Mouse (Mus musculus): ENCODE results near the gene Kirrel3. TPM values are rescaled to one million over a fixed set of nuclear protein-coding genes. Genes with fewer than 3 reads are reported as not detected.

Kirrel3 gene
- polyA plus RNA-seq, 1 experiment from 2014 or later = 0.23 TPM

DNA sequence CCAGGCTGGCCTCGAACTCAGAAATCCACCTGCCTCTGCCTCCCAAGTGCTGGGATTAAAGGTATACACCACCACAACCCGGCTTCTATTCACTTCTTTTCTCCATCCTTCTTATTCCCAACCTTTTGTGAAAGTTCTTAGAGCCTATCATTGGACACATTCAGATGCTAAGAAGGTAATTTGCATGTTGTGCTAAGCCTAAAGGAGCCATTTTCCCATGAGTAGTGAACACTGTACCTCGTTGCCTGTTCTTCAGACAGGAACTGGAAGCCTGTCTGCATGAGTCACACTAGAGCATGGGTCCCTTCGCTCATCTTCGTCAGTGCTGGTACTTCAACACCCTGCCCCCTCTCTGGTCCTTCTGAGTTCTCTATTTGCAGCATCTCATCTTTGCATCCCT lies 268.2 kb downstream of the Kirrel3 start:
- DNase-seq (no peak), ATAC-seq (ENCODE audit: low read depth) (no peak)
- no peaks in the 10 kb centered on the region for H3K27me3 ChIP-seq
- no peaks in the 10 kb centered on the region for H3K36me3 ChIP-seq
- H3K4me1 ChIP-seq (replicated peaks) = no peaks in the 10 kb centered on the region
- H3K4me2 ChIP-seq = no peak overlapping the region
- no peak overlapping the region for H3K27ac ChIP-seq
- H3K9me3 ChIP-seq (replicated peaks) = no peaks in the 10 kb centered on the region
- H3K4me3 ChIP-seq (replicated peaks) = no peak overlapping the region
- WGBS (ENCODE audit: insufficient replicate concordance) = 40% methylated on average over 5 of the region's 5 CpGs
- H3K9ac ChIP-seq = no peak overlapping the region

DNA sequence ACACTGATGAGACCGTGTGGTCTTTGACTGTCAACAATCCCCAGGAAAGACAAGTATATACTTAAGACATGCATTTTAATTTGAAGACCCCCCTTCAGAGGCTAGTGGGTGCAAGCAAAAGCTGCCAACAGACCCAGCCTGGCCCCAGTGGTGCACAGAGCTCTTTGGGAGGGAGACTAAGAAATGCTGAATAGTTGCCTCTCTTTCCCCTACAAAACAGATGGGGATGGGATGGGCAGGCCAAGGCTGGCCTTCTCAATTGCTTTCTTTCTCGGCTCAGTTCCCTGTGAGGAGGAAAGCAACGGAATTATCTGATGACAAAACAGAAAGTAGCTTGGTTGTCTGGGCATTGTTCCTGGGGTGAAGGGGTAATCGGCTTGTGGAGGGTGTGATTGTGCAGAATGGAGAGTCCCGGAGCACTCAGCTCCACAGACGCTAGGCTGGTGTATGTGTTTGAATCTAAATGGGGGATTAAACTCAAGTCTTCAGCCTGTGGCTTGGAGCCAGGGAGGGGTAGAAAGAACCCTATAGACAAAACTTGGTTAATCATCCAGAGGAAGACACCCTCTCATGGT lies 268.9 kb downstream of the Kirrel3 start:
- no peak overlapping the region for H3K4me3 ChIP-seq (replicated peaks)
- H3K9ac ChIP-seq = no peak overlapping the region
- H3K9me3 ChIP-seq (replicated peaks) = no peaks in the 10 kb centered on the region
- no peaks in the 10 kb centered on the region for H3K36me3 ChIP-seq
- no peak for ATAC-seq (ENCODE audit: low read depth)
- no peak overlapping the region for H3K27ac ChIP-seq
- WGBS (ENCODE audit: insufficient replicate concordance) = 60% methylated on average over 6 of the region's 6 CpGs
- H3K4me1 ChIP-seq (replicated peaks) = no peaks in the 10 kb centered on the region
- no peak overlapping the region for H3K4me2 ChIP-seq
- H3K27me3 ChIP-seq = no peaks in the 10 kb centered on the region
- DNase-seq = no peak

DNA sequence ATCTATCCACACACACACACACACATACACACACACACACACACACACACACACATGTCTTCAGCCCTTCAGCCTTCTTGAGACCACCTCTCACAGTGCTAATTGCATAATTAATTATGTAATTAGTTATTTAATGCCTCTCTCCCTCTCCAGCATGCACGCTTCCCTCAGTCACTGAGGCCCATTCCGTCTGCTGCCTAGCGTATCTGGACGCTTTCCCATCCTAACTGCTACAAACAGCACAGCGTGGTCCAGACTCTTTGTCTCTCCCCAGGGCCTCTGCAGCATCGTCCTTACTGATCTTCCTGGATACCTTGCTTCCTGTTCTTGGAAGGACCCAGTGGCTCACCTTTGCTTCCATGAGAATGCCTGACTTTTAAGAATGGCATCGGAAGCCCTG lies 270.4 kb downstream of the Kirrel3 start:
- Histone ChIP-seq H3K36me3 (no peaks in the 10 kb centered on the region), H3K9ac (no peak overlapping the region), H3K4me3 (replicated peaks) (no peak overlapping the region), H3K4me1 (replicated peaks) (no peaks in the 10 kb centered on the region), H3K27me3 (no peaks in the 10 kb centered on the region), H3K4me2 (no peak overlapping the region), H3K9me3 (replicated peaks) (no peaks in the 10 kb centered on the region), H3K27ac (no peak overlapping the region)
- no peak for DNase-seq
- no peak for ATAC-seq (ENCODE audit: low read depth)
- WGBS (ENCODE audit: insufficient replicate concordance) = 65% methylated on average over 7 of the region's 7 CpGs

DNA sequence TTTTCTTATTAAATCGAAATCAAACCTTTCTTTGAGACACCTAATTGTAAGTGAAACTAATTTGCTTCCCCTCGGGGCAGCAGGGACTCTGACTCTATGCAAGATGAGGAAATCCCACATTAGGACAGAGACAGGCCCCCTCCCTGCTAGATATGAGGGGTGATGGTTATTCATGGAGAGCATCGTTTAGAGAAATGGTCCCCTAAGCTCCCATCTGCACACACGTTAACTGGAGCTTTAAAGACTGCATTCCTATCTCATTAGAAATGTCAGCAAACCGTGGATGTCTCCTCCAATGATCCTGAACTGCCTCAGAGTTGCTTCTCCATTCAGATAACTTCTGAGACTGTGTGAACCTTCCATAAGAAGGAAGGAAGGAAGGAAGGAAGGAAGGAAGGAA lies 273.2 kb downstream of the Kirrel3 start:
- no peak for DNase-seq
- no peak for ATAC-seq (ENCODE audit: low read depth)
- no peaks in the 10 kb centered on the region for H3K4me1 ChIP-seq (replicated peaks)
- no peaks in the 10 kb centered on the region for H3K36me3 ChIP-seq
- no peaks in the 10 kb centered on the region for H3K9me3 ChIP-seq (replicated peaks)
- H3K27me3 ChIP-seq = no peaks in the 10 kb centered on the region
- H3K4me3 ChIP-seq (replicated peaks) = no peak overlapping the region
- no peak overlapping the region for H3K9ac ChIP-seq
- 51% methylated on average over 5 of the region's 5 CpGs for WGBS (ENCODE audit: insufficient replicate concordance)
- no peak overlapping the region for H3K27ac ChIP-seq
- H3K4me2 ChIP-seq = no peak overlapping the region

DNA sequence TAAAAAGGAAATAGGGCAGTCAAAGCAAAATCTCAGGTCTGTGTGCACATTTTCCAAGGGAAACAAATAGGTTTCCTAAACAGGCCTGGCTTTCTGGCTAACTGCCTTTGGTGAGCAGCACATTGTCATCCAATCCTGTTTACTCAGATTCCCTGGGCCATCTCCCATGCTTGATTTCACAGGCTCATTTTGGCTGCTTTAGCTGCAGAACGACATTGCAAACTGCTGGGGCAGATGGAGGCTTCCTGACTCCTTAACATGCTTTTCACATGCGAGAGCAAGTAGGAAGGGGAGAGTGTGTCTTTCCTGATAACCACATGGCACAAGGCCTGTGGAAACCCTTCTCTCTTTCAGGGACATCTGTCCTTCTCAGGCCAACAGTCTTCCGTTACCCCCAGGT lies 274.8 kb downstream of the Kirrel3 start:
- H3K4me2 ChIP-seq = no peak overlapping the region
- no peak for ATAC-seq (ENCODE audit: low read depth)
- H3K27me3 ChIP-seq = no peaks in the 10 kb centered on the region
- DNase-seq = no peak
- no peak overlapping the region for H3K9ac ChIP-seq
- no peaks in the 10 kb centered on the region for H3K36me3 ChIP-seq
- WGBS (ENCODE audit: insufficient replicate concordance) = 48% methylated on average over 3 of the region's 3 CpGs
- H3K9me3 ChIP-seq (replicated peaks) = no peaks in the 10 kb centered on the region
- H3K4me3 ChIP-seq (replicated peaks) = no peak overlapping the region
- H3K4me1 ChIP-seq (replicated peaks) = no peaks in the 10 kb centered on the region
- H3K27ac ChIP-seq = no peak overlapping the region

DNA sequence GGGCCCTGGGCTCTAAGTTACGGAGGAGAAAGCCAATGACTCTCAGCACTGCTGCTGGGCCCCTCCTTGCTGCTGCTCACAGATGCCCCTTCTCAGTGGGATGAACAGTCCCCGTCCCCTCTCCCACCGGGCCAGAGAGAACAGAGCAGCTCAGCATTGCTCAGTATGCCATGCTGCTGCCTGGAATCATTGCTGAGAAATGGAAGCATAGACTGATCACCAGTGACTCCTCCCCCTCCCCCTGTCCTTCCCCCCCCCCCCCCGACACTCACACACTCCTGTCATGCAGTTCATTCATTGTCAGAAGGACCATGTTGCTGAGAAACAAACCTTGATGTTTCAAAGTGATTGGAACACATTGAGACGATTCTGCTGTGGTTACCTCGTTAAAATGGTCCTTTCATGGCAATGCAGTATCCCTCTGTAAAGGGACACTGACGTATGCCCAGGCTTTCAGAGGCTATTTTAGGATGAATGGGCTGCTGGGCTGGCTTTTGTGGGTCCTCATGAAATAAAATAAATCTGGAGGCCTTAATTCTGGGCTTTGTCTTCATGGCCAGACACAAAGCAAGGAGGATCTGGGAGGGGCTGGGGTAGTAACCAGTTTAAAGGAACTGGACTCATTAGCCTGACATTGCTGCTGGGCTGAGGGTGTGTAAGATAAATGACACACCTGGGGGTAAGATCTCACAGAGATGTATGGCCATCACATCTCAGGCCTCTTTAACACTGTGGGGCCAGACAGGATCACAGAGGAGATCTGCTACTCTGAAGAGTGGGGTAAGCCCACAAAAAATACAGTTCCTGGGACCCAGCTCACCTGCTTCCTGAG lies 281.3 kb downstream of the Kirrel3 start:
- Histone ChIP-seq H3K9ac (no peak overlapping the region), H3K4me1 (replicated peaks) (no peaks in the 10 kb centered on the region), H3K9me3 (replicated peaks) (no peaks in the 10 kb centered on the region), H3K4me2 (no peak overlapping the region), H3K27ac (no peak overlapping the region), H3K36me3 (no peaks in the 10 kb centered on the region), H3K27me3 (no peaks in the 10 kb centered on the region), H3K4me3 (replicated peaks) (no peak overlapping the region)
- no peak for DNase-seq
- no peak for ATAC-seq (ENCODE audit: low read depth)
- WGBS (ENCODE audit: insufficient replicate concordance) = 52% methylated on average over 6 of the region's 7 CpGs

DNA sequence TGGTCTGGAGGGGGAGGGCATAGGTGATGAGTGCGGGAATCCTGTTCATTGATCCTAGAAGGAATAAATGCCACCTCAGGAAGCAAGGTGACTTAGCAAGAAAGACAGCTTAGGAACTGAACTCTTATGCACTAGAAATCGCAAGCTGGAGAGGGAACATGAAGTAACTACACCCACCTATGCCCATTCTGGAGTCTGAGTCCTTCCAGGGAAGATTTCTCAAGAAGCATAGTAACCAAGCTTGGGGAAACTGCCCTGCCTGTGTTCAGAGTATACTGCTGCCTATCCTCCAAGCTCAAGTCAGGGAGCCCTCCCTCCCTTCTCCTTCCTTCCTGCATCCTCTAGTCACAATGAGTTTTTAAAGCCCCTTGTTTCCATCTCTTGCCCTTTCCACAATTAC lies 283.3 kb downstream of the Kirrel3 start:
- Histone ChIP-seq H3K9me3 (replicated peaks) (no peaks in the 10 kb centered on the region), H3K9ac (no peak overlapping the region), H3K4me1 (replicated peaks) (no peaks in the 10 kb centered on the region), H3K27me3 (no peaks in the 10 kb centered on the region), H3K27ac (no peak overlapping the region), H3K36me3 (no peaks in the 10 kb centered on the region), H3K4me2 (no peak overlapping the region), H3K4me3 (replicated peaks) (no peak overlapping the region)
- DNase-seq (no peak), ATAC-seq (ENCODE audit: low read depth) (no peak)
- WGBS (ENCODE audit: insufficient replicate concordance) = 59% methylated on average over 2 of the region's 2 CpGs

DNA sequence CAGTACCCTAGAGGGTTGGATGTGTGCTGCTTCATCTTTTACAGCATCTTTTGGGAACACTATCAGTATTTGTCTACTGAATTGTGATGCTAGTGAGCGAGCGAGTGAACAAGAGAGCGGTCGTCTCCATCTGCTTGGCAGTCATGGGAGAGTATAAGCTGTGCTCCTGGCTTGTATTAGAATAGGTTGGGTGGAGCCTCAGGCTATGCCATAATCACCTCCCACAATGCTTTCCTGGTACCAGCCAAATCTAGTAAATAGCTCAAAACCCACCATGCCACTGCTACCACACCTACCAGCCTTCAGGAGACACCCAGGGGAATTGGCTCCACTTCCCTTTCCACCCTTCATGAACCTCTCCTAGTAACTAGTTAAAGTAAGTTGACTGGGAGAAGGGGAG lies 285.3 kb downstream of the Kirrel3 start:
- no peak overlapping the region for H3K4me3 ChIP-seq (replicated peaks)
- H3K27ac ChIP-seq = no peak overlapping the region
- H3K9ac ChIP-seq = no peak overlapping the region
- no peaks in the 10 kb centered on the region for H3K9me3 ChIP-seq (replicated peaks)
- 81% methylated on average over 4 of the region's 4 CpGs for WGBS (ENCODE audit: insufficient replicate concordance)
- DNase-seq (no peak), ATAC-seq (ENCODE audit: low read depth) (no peak)
- H3K4me2 ChIP-seq = no peak overlapping the region
- no peaks in the 10 kb centered on the region for H3K4me1 ChIP-seq (replicated peaks)
- no peaks in the 10 kb centered on the region for H3K36me3 ChIP-seq
- H3K27me3 ChIP-seq = no peaks in the 10 kb centered on the region

DNA sequence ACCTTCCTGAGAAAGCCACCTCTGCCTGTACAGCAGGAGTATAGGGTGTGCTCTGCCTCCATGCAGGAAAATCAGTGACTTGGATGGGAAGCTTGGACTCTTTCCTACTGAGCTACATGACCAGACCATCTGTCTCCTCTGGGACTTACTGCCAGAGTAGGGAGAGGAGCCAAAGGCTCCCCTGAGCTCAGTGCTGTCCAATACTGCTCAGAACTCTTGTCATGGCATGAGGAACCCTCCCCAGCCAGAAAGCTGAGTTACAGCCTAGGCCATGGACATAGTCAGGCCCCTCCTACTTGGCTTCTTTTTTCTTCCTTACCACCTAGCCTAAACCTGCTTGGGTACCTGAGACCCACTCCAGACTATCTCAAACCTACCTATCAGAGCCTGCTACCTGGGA lies 285.7 kb downstream of the Kirrel3 start:
- Histone ChIP-seq H3K36me3 (no peaks in the 10 kb centered on the region), H3K27me3 (no peaks in the 10 kb centered on the region), H3K4me2 (no peak overlapping the region), H3K27ac (no peak overlapping the region), H3K4me3 (replicated peaks) (no peak overlapping the region), H3K9me3 (replicated peaks) (no peaks in the 10 kb centered on the region), H3K9ac (no peak overlapping the region), H3K4me1 (replicated peaks) (no peaks in the 10 kb centered on the region)
- ATAC-seq (ENCODE audit: low read depth) = no peak
- no peak for DNase-seq

DNA sequence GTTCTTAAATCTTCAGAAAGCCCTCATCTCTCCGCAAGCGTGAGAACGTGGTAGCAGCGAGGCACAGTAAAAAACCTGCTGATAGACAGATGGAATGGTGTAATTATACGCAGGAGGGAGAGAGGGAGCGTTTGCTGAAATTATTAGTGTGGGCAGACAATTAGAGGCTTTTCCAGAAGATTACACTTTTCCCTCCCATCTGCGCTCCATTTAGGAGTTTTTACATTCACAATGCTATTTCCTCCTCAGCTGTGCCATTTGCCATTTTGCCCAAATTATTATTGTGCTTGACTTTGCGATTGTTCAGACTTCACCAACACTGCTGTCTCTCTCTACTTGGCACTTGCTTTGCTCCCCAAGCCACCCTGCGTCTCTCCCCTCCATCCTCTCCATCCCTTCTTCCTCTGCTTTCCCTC lies 286.3 kb downstream of the Kirrel3 start:
- Histone ChIP-seq H3K9me3 (replicated peaks) (no peaks in the 10 kb centered on the region), H3K36me3 (no peaks in the 10 kb centered on the region), H3K4me3 (replicated peaks) (no peak overlapping the region), H3K4me1 (replicated peaks) (no peaks in the 10 kb centered on the region), H3K27me3 (no peaks in the 10 kb centered on the region), H3K9ac (no peak overlapping the region), H3K4me2 (no peak overlapping the region), H3K27ac (no peak overlapping the region)
- 72% methylated on average over 9 of the region's 9 CpGs for WGBS (ENCODE audit: insufficient replicate concordance)
- ATAC-seq (ENCODE audit: low read depth) (no peak), DNase-seq (no peak)

DNA sequence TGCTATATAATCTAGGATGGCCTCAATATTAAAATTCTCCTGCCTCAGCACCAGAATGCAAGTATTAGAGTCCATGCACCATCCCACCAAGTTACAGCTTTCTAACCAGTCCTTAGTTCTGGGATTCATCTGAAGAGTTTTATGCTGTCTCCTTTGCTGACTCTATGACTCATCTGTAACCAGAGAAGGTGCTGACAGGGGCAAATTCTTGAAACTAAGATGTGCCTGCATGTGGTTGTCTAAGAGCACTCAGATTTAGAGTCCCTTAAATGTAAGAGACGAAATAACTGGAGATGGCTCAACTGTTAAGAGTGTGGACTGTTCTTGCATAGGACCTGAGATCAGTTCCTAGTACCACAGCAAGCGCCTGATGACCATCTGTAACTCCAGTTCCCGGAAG lies 295.7 kb downstream of the Kirrel3 start:
- H3K36me3 ChIP-seq = no peaks in the 10 kb centered on the region
- H3K27me3 ChIP-seq = no peaks in the 10 kb centered on the region
- H3K9me3 ChIP-seq (replicated peaks) = no peaks in the 10 kb centered on the region
- no peak for ATAC-seq (ENCODE audit: low read depth)
- H3K4me3 ChIP-seq (replicated peaks) = no peak overlapping the region
- DNase-seq = no peak
- 52% methylated on average over 3 of the region's 3 CpGs for WGBS (ENCODE audit: insufficient replicate concordance)
- H3K4me1 ChIP-seq (replicated peaks) = no peaks in the 10 kb centered on the region
- H3K27ac ChIP-seq = no peak overlapping the region
- H3K4me2 ChIP-seq = no peak overlapping the region
- H3K9ac ChIP-seq = no peak overlapping the region

DNA sequence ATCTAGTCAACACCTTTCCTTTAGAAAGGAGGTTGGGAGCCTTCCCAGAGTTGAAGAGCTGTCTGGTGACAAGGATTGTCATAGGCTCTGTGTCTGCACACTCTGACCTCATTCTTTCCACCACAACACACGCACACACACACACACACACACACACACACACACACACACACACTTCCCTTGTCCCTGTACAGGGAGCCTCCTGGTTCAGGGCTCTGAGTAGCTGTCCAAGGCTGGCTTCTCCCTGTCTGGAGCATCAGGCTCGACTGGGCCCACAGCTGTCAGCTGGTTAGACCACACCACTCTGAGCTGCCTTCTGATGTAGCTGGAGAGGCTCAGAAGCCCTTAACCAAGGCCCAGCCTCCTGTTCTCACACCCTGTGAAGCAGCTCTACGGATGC lies 302.2 kb downstream of the Kirrel3 start:
- no peak for DNase-seq
- H3K4me1 ChIP-seq (replicated peaks) = no peaks in the 10 kb centered on the region
- 28% methylated on average over 3 of the region's 3 CpGs for WGBS (ENCODE audit: insufficient replicate concordance)
- no peaks in the 10 kb centered on the region for H3K27me3 ChIP-seq
- no peaks in the 10 kb centered on the region for H3K36me3 ChIP-seq
- H3K4me3 ChIP-seq (replicated peaks) = no peak overlapping the region
- no peak overlapping the region for H3K4me2 ChIP-seq
- no peaks in the 10 kb centered on the region for H3K9me3 ChIP-seq (replicated peaks)
- no peak overlapping the region for H3K9ac ChIP-seq
- ATAC-seq (ENCODE audit: low read depth) = no peak
- no peak overlapping the region for H3K27ac ChIP-seq

All from liver, embryonic 13.5 days (tissue).